Mouse (Mus musculus) lung, postnatal 0 days (tissue): ENCODE results near the gene Ccnb1ip1.

Source experiments
- CTCF ChIP-seq: IDR thresholded peaks from 2 replicates; pipeline ENCODE4 v1.5.1; 2016; ENCODE audit warnings: antibody characterized with exemption, mild to moderate bottlenecking
- EP300 ChIP-seq: IDR thresholded peaks from 2 replicates; pipeline ENCODE4 v1.6.1; 2016; ENCODE audit warnings: antibody characterized with exemption, mild to moderate bottlenecking, control low read depth

DNA sequence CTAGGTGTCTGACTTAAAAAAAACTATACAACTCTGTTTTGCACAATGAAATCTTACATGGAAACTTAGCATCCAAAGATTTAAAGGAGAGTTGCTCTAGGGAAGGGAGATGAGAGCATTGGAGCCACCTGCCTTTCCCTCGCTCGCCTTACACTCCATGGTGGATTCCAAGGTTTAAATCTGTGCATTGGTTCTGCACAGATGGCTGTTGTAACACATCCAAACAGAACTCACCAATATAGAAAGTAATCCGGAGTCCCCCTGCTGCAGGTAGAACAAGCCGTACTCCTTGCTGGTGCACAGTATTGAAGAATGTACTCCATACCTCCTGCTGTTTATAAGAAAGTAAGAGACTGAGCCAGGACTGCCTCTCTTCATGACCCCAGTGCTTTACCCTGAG lies 19.0 kb upstream of the Ccnb1ip1 start:
- TF ChIP-seq CTCF, result no peak
- no peak for TF ChIP-seq EP300
